Mouse (Mus musculus) lung, adult 2 months (tissue): Measurements from ENCODE around the gene Dlg3. TPM values are rescaled to one million over a fixed set of nuclear protein-coding genes. Genes with fewer than 3 reads are reported as not detected.

Source experiments
- DNase-seq: peaks from one replicate; pipeline ENCODE4 v3.0.0; 2022
- H3K4me1 ChIP-seq: fragments of 200-500 bp; 2 replicates; pipeline ENCODE4 v1.6.1; 2011; ENCODE audit warnings: low read length; ENCODE audit not compliant: control insufficient read depth, insufficient read depth
- H3K4me3 ChIP-seq: fragments of 200-500 bp; replicated peaks from 2 replicates; pipeline ENCODE3; 2011; ENCODE audit warnings: low read depth, mild to moderate bottlenecking, control low read depth, low read length; ENCODE audit errors: extremely low read depth
- CTCF ChIP-seq: fragments of 200-500 bp; IDR thresholded peaks from 2 replicates; pipeline ENCODE4 v1.5.1; 2011; ENCODE audit warnings: mild to moderate bottlenecking, low read length, control low read depth; ENCODE audit not compliant: insufficient read depth
- POLR2A ChIP-seq: fragments of 200-500 bp; IDR thresholded peaks from 2 replicates; pipeline ENCODE4 v1.6.1; 2011; ENCODE audit warnings: low read depth, mild to moderate bottlenecking, control low read depth, low read length, borderline replicate concordance; ENCODE audit errors: extremely low read depth
- WGBS: fragments of 180-500 bp; shearing (Covaris S2); methylation state at CpG from one replicate; pipeline ENCODE4 v1.1.7; 2018; 5-methylcytosine and 5-hydroxymethylcytosine counted together
- polyA plus RNA-seq: library from polyadenylated mRNA; depleted of rRNA; stranded (reverse); fragments of >200 nt; gene quantifications from 2 replicates; pipeline ENCODE4 v1.2.3, GENCODE M21; 2012

Dlg3 gene
- polyA plus RNA-seq, 1 experiment, result 13.7 TPM

- DNase-seq, result no peak
- Histone ChIP-seq H3K4me1 (no peaks in the 10 kb centered on the region; the same call in 1 of the 2 replicates), H3K4me3 (no peak overlapping the region)
- no peak for TF ChIP-seq POLR2A
- no peak for TF ChIP-seq CTCF
- WGBS, result 76% methylated on average over 6 of the region's 6 CpGs
These were observed 28.7 kb downstream of the Dlg3 start for GRCm38 (mm10) chrX:100796041-100796740.

- 75% methylated on average over 3 of the region's 3 CpGs for WGBS
- TF ChIP-seq CTCF (no peak), POLR2A (no peak)
- no peak overlapping the region for H3K4me3 ChIP-seq
- no peak for DNase-seq
- no peaks in the 10 kb centered on the region; the same call in 1 of the 2 replicates for H3K4me1 ChIP-seq
These were observed 29.2 kb downstream of the Dlg3 start for GRCm38 (mm10) chrX:100796741-100797090.

DNA sequence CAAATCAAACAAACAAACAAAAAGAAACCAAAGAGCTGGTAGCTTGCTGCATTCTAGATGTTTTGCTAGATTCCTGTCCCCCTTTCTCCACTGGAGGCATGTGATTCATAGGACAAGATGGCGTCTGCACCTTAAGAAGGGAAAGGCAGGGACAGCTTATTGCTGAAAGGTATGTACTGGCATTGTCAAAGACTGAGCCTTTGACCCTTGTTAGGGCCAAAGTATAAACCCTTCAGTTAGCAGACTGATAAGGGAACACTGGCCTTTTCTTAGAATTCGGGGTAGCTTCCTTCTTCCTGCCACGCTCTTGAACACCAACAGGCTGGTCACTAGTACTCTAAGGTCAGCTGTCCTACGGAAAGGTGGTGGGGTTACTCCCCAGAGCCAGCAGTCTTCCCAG is 29.8 kb downstream of the Dlg3 start:
- no peak for TF ChIP-seq POLR2A
- no peak for TF ChIP-seq CTCF
- WGBS, result 77% methylated on average over 4 of the region's 4 CpGs
- no peak for DNase-seq
- Histone ChIP-seq H3K4me3 (no peak overlapping the region), H3K4me1 (no peaks in the 10 kb centered on the region; the same call in 1 of the 2 replicates)

DNA sequence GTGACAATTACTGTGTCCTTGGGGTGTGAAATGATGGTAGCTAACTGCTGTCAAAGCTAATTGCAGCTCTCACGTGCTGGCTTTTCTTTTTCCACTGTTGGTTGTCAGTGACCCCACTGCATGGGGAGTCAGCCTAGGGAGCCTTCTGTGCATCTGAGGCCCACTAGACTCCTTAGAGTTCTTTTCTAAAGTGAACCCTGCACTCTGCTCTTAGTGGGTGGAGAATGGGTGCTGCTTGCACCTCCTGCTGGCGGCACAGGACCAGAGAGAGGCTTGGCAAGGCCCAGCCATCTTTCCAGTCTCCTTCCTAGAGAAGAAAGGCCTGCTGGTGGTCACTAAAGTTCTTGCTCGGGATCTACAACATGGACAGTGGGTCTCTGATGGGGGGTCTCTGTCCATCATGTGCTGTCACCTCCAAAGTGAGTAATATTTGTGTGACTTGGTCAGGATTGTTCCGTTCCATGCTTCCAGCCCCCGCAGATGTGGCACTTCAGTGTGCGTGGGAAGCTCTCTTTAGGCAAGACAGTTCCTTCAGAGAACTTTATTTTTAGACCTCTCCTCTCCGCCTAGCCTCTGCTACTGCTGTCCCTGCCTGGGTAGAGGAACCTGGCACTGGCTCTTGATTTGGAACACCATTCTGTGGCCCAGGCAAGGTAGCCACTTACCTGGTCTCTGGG is 30.5 kb downstream of the Dlg3 start:
- no peak for DNase-seq
- TF ChIP-seq CTCF (no peak), POLR2A (no peak)

GRCm38 (mm10) chrX:100800643-100801042 is 33.1 kb downstream of the Dlg3 start:
- DNase-seq, result no peak
- H3K4me1 ChIP-seq, result peaks cover 2% of the 10 kb centered on the region; the same call in 1 of the 2 replicates
- TF ChIP-seq CTCF, result no peak
- no peak for TF ChIP-seq POLR2A
- no peak overlapping the region for H3K4me3 ChIP-seq
- WGBS, result 58% methylated on average over 2 of the region's 2 CpGs

More for the DNA sequence above, 30.5 kb downstream of the Dlg3 start:
- Histone ChIP-seq H3K4me3 (no peak overlapping the region), H3K4me1 (no peaks in the 10 kb centered on the region; the same call in 1 of the 2 replicates)
- 80% methylated on average over 7 of the region's 7 CpGs for WGBS

GRCm38 (mm10) chrX:100802034-100802433 is 34.5 kb downstream of the Dlg3 start:
- Histone ChIP-seq H3K4me1 (peaks cover 2% of the 10 kb centered on the region; the same call in 1 of the 2 replicates), H3K4me3 (no peak overlapping the region)
- 64% methylated on average over 6 of the region's 6 CpGs for WGBS
- peak; percentile 19 for DNase-seq
- no peak for TF ChIP-seq CTCF
- TF ChIP-seq POLR2A, result no peak

DNA sequence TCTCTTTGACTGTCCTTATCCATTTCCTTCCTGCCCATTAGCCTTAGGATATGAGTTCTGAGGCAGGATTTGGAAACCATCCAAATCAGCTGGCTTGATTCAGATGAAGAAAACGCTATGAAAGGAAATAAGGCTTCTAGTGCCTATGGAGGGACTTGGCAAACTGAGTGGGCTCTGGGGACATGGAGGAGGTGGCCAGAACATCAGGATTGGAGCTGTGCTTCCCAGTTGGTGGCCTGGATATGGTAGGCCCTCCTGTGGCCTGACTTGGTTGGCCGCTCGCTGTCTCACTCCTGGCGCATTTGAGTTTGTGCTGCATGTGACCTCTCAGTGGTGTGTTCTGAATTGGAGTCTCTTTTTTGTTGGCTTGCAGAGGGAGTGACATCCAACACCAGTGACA is 43.6 kb downstream of the Dlg3 start:
- no peak for DNase-seq
- TF ChIP-seq CTCF, result no peak
- no peak for TF ChIP-seq POLR2A
- no peak overlapping the region for H3K4me3 ChIP-seq
- peaks cover 3% of the 10 kb centered on the region for H3K4me1 ChIP-seq
- WGBS, result 75% methylated on average over 4 of the region's 4 CpGs

DNA sequence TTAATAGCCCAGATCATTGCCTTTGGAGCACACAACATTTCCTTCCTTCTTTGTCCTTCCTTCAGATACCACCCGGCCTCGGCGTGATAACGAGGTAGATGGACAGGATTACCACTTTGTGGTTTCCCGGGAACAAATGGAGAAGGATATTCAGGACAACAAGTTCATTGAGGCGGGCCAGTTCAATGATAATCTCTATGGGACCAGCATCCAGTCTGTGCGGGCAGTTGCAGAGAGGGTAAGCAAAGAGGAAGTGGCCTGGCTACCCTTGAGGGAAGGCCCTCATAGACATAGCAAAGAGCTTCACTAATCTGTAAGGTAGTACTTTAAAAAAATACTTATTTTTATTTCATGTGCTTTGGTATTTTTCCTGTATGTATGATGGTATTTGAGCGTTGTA is 46.6 kb downstream of the Dlg3 start:
- no peak for DNase-seq
- H3K4me3 ChIP-seq, result no peak overlapping the region
- peaks cover 3% of the 10 kb centered on the region for H3K4me1 ChIP-seq
- 82% methylated on average over 8 of the region's 8 CpGs for WGBS
- no peak for TF ChIP-seq CTCF
- no peak for TF ChIP-seq POLR2A

GRCm38 (mm10) chrX:100815766-100816165 is 48.2 kb downstream of the Dlg3 start:
- WGBS, result 80% methylated on average over 7 of the region's 7 CpGs
- no peak overlapping the region for H3K4me3 ChIP-seq
- peaks cover 2% of the 10 kb centered on the region for H3K4me1 ChIP-seq
- DNase-seq, result no peak
- no peak for TF ChIP-seq CTCF

GRCm38 (mm10) chrX:100818681-100819080 is 51.2 kb downstream of the Dlg3 start:
- no peak overlapping the region for H3K4me3 ChIP-seq
- DNase-seq, result no peak
- TF ChIP-seq CTCF (no peak), POLR2A (no peak)
- H3K4me1 ChIP-seq, result no peaks in the 10 kb centered on the region
- WGBS, result 76% methylated on average over 9 of the region's 9 CpGs
